Mouse (Mus musculus): ENCODE results near the gene Sacs. TPM values are rescaled to one million over a fixed set of nuclear protein-coding genes. Genes with fewer than 3 reads are reported as not detected.

The Sacs gene
- total RNA-seq, 4 experiments from 2014 or later = 50.2 to 62.0 (median 57.5) TPM

DNA sequence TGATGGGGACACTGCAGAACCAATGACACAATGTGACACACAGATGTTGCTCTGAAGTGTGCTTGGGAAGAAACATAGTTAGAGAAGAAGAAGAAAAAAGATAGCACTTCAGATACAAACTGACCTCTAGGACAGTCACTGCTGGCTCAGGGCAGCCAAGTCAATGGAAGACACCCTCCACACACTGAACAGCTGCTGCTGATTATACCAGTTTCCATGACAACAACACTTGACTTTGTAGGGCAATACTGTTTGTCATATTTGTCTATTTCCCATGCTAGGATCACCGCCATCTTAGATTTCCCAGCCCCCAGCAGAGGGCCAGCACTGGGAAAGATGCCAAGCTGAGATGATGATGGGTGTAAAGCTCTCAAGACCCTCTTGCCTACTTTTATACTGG lies 22.7 kb downstream of the Sacs start:
- DNase-seq (ENCODE audit: low spot score in 2 of 2) = no peak

DNA sequence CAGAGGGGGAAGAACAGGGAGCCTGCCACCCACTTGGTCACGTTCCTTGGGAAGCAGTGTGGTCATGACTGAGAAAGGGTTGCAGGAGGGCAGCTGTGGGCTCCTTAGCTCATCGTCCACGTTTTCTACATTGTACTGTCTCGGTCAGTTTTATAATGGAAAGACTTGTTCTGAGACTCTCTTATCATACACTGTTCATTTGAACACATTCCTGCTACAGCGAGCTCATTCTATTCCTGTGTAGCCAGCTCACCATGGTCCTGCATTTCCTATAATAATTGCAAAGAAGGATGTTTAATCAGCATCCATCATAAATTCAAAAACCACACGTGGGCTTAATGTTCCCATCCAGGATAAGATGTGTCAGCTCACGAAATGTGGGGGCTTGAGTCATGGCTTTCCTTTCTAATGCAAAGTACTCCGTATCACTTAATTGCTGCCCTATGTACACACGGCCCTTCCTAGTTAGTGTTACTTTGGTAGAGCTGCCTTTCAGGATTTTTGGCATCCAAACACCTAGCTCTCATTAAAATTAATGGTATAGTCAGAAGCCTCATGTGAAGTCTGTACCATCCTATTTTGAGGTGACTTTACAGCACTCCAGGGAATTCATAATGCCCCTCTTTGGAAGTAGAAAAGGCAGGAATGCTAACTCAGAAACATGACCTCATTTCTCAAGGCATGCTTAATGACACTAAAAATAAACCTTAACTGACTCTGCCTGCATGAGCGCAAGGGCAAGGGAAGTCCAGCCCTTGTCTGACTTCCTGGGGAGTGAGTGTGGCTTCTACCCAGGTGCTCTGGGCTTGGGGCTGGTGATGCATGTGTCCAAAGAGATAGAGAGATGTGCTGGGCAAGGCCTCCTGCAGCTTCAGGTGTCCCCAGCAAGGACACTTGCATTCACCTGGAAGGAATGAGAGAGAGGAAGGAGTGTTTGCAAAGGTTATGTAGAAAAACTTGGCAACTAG lies 23.4 kb downstream of the Sacs start:
- DNase-seq (ENCODE audit: low spot score in 2 of 2) = no peak

DNA sequence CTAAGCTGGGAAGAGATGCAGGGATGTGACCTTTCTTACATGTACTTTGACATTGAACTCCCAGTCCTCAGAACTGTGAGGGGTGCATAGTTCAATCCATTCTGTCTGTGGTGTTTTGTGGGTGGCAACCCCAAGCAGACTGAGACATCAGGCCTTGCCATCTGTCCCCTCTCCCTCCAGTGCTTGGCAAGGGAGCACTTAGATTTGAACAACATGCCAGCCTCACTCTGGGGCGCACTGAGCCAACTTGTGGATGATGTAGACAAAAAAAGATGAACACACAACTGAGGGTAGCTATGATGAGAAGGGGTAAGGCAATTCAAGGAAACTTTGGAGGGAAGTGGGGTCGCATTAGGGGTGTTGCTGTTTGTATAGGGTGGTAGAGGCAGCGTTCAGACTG lies 26.2 kb downstream of the Sacs start:
- no peak for DNase-seq (ENCODE audit: low spot score in 2 of 2)

DNA sequence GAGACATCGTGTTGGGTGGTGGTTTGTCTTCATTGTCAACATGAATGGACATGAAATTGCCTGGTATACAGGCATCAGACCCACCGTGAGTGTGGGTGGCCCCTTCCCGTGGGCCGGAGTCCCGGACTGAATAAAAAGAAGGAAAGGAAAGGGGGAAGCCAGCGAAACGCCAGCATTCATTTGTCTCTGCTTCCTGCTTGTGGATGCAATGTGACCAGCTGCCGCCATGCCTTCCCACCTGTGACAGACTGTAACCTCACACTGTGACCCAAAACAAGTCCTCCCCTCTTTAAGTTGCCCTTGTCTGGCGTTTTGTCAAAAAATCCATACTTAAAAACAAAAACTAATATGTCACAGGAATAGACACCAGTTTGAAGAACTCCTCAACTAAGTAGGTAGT lies 27.7 kb downstream of the Sacs start:
- DNase-seq (ENCODE audit: low spot score in 2 of 2) = no peak

DNA sequence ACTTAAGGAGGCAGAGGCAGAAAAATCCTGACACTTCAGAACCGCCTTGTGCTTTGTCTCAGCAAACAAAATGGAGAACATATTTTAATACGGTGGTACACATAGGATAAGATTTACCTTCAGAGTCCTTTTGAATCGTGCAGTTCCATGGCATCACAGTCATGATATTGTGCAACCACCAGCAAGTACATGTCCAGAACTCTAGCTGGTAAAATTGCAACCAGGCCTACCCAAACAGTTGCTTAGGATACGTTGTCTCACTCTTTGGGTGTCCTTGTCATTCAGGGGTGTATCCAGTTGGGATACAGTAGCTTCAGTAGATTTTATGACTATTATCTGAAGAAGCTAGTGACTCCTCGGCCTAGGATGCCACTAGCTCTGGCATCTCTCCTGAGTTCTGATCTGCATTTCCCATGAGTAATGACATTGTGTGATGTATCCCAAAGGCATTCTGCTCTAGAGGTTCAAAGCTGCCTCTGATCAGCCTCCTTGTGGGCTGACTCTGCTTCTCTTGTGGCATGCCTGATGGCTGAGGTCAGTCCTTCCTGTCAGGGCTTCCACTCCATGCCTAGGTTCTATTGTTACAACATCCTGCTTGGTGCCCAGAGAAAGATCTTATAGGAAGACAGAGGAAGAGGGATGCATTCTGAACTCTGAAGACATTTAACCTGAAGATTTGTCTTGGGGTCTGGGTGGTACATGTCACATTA lies 33.2 kb downstream of the Sacs start:
- no peak for DNase-seq (ENCODE audit: low spot score in 2 of 2)

DNA sequence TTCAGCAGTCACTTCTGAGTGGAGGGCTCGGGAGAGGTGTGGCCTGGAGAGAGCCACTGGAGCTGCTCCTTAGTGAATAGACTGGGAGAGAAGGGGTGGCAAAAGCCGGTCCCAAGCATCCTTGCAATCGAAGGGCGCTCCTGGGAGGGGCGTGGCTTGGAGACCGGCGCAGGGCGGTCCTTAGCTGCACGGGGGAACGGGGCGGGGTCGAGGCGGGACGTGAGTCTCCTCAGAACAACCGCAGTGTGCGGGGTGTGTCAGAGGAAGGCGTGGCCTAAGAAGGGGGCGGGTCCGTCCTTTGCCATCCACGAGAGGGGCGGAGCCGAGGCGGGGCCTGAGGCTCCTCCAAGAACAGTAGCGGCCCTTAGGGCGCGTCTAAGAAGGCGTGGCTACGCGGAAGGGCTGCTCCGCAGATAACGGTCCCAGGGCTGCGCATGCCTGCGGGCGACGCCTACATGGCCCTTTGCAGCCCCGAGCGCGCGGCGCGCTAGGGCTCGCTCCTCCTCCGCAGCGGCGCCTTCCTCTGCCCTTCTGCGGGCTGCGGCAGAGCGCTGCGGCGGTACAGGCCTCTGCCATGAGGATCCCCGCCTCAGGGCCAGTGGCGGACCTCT lies 34.4 kb downstream of the Sacs start:
- peak; percentile 95 to 99 for DNase-seq (ENCODE audit: low spot score in 2 of 2)

DNA sequence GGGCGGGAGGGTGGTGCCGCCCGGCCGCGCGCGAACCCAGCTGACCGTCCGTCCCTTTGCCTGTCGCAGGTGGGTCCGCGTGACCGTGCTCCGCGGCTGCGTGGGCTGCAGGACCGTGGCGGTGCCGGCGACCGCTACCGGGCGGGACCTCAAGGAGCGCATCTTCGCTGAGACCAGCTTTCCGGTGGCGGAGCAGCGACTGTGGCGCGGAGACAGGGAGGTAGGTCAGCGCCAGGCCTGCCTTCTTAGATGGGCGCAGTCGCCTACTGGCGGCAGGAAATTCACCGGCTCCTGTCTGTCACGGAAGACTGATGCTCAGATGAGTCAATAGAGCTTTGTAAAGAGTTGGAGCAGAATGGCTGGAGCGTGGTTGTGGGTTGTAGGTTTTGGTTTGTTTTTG lies 35.0 kb downstream of the Sacs start:
- DNase-seq (ENCODE audit: low spot score in 2 of 2) = no peak

DNA sequence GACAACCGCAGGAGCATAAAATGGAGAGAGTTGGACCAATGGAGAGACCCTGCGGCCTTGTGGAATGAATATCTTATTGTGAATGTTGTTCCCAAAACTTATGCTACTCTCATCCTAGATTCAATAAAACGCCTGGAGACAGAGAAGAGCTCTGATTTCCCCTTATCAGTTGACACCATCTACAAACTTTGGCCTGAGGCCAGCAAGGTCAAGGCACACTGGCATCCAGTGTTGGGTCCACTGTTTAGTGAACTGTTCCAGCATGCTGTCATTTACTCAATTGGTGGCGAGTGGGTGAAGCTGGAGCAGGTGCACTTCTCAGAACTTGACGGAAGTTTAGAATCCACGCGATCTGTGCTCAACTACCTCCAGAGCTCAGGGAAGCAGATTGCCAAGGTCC lies 53.6 kb downstream of the Sacs start:
- DNase-seq (ENCODE audit: low spot score in 2 of 2) = no peak

DNA sequence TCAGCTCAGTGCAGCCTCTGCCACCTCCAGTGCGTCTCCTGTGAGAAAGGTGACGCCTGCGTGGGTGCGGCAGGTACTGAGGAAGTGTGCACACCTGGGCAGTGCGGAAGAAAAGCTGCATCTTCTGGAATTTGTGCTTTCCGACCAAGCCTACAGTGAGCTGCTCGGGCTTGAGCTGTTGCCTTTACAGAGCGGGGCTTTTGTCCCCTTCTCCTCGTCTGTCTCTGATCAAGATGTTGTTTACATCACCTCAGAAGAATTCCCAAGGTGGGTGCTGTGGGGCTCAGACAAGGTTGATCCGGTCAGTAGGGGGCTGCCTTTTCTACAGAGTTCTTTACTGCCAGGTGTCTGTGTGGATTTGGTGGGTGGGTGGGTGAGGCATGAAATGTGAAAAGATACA lies 54.1 kb downstream of the Sacs start:
- no peak for DNase-seq (ENCODE audit: low spot score in 2 of 2)

DNA sequence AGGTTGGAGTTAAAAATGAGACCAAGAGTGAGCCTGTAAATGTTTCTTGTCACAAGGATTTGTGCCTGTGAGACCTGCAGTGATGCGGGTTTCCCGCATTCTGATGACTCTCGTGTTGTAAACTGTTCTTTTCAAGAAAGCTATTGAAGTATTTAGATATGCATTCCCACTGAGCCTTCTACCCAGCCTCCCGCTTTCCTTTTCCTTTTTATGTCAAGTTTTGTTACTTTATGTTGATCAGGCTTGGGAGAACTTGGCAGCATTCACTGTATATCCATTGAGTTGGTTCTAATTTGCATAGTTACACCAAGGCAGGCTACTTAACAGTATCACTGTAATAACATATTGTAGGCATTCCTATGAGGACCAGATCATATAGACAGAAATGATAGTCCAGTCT lies 56.2 kb downstream of the Sacs start:
- DNase-seq (ENCODE audit: low spot score in 2 of 2) = no peak

DNA sequence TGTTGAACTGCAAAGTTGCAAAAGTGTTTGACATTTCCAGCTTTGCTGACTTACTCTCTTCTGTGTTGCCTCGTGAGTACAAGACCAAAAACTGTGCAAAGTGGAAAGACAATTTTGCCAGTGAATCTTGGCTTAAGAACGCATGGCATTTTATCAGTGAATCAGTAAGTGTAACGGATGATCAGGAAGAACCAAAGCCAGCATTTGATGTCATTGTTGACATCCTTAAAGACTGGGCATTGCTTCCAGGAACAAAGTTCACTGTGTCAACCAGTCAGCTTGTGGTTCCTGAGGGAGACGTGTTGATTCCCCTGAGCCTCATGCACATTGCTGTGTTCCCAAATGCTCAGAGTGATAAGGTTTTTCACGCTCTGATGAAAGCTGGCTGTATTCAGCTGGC lies 71.9 kb downstream of the Sacs start:
- no peak for DNase-seq (ENCODE audit: low spot score in 2 of 2)

DNA sequence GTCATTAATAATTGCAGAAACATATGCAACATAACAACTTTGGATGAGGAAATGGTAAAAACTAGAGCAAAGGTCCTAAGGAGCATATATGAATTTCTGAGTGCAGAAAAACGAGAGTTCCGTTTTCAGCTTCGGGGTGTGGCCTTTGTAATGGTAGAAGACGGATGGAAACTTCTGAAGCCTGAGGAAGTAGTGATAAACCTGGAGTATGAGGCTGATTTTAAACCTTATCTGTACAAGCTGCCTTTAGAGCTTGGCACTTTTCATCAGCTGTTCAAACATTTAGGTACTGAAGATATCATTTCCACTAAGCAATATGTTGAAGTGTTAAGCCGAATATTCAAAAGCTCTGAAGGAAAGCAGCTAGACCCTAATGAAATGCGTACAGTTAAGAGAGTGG lies 73.5 kb downstream of the Sacs start:
- no peak for DNase-seq (ENCODE audit: low spot score in 2 of 2)

DNA sequence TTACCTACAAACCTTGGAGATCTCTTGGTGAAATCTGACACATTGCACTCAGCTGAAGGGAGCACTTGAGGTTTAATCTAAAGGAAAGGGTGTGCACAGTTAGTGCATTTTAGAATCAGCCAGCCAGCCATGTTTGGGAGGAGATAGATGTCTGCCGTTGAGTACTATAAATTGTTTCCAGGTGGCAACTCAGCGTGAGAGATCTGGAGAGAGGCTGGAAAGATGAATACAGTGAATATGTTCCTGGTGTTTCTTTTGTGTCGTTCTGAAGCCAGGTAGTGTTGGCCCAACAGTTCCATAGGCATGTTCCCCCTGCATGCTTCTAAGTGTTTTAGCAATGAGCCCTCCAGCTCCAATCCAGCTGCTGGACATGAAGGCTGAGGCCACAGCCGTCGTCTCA lies 82.9 kb downstream of the Sacs start:
- no peak for DNase-seq (ENCODE audit: low spot score in 2 of 2)

DNA sequence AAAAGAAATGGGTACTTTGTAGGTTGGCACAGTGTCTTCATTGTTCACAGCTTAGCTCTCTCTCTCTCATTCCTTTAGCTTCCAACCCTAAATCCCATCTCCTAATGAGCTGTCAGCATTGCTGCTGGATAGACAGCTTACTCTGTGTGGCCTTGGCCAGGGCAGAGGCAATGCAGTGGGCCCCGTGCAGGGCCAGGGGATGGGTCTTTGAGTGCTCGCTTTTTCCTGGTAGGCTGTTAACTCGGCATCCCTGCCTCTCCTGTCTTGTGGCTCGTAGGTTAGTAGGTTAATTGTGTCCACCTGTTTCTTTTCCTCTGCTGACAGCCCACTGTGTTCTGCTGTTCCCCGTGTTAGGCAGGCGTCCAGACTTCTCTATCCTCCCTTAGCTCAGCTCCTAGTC lies 84.2 kb downstream of the Sacs start:
- DNase-seq (ENCODE audit: low spot score in 2 of 2) = no peak

DNA sequence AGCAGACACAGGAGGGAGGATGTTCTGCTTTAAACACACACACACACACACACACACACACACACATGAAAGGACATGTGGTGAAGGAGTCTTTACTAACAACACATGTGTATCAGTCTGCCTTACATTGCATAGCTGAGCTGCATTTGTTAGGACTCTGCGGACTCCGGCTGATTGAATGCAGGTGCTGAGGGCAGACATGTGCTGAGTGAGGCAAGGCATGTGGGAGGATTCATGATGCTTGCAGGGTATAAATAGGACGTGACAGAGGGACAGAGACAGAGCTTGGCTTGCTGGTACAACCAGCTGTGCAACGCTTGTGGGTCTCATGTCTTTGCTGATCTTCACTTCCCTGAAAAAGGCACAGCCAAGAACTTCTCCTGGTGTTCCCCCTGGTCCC lies 85.5 kb downstream of the Sacs start:
- no peak for DNase-seq (ENCODE audit: low spot score in 2 of 2)

DNA sequence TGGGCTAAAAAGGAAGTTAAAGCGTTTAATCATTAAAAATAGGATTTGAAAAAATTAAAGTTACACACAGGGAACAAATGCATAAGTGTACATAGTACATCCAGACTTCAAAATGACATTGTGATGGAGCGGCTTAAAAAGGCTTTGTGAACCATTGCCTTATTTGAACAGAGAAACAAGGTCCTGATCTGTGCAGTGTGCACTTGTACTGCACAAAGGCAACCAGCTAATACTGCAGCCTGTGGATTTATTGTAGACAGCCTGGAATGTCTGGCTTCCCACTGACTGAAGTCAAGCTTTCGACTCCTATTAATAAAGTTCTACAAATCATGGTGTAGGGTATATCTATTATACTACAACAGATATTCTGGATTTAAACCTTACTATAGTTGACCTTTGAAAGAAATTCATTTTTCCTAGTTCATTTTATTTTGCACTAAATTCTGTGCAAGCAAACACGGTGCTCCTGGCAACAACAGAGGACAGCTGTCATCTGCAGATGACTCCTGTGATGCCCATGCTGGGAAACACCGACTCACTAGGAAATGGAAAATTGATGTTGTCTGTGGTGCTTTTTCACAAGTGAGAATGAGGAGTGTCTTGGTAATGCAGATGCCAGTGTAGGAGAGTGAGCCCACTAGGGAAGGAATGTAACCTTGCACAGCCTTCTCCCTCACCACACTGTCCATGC lies 86.3 kb downstream of the Sacs start:
- DNase-seq (ENCODE audit: low spot score in 2 of 2) = no peak

DNA sequence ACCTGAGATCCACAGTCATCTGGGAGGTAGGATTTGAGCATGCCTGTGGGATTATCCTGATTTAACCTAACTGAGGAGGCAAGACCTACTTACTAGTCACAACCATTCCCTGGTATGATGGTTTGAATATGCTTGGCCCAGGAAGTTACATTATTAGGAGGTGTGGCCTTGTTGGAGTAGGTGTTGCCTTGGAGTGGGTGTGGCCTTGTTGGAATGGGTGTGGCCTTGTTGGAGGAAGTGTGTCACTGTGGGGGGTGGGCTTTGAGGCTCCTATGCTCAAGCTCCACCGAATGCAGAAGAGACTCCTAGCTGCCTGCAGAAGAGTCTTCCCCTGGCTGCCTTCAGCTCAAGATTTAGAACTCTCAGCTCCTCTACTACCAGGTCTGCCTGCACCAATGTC lies 87.9 kb downstream of the Sacs start:
- no peak for DNase-seq (ENCODE audit: low spot score in 2 of 2)

DNA sequence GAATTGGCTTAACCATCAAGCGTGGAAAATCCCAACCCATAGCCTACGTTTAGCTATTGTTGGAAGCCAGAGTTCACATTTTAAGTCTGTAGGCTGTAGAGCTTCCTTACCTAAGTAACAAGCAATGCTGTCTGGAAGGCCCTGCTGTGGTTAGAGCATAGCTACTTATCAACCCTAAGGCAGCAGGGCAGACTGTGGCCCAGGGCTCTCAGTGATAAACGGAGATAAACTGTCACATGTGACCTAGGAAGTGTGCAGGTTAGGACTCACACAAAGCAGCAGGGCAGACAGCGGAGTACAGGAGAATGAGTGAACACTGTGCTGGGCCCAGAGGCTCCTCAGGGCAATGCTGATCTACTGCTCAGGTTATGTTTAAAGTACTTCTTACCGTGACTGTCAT lies 91.5 kb downstream of the Sacs start:
- no peak for DNase-seq (ENCODE audit: low spot score in 2 of 2)

DNA sequence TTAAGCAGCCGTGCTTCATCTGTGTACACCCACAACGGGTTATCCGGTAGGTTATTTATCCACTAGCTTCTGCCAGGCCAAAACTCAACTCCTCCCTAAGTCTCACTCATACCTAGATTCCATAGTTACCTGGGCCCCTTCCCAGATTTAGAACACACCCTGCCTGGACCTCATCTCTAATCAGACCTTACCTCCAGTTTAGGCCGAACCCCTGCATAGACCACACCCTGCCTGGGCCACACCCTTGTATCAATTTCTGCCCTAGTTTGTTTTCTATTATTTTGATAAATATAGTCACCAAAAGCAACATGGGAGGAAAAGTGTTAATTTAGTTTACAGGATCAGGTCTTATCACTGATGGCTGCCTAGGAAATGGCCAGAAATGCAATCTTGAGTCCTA lies 91.9 kb downstream of the Sacs start:
- DNase-seq (ENCODE audit: low spot score in 2 of 2) = no peak

DNA sequence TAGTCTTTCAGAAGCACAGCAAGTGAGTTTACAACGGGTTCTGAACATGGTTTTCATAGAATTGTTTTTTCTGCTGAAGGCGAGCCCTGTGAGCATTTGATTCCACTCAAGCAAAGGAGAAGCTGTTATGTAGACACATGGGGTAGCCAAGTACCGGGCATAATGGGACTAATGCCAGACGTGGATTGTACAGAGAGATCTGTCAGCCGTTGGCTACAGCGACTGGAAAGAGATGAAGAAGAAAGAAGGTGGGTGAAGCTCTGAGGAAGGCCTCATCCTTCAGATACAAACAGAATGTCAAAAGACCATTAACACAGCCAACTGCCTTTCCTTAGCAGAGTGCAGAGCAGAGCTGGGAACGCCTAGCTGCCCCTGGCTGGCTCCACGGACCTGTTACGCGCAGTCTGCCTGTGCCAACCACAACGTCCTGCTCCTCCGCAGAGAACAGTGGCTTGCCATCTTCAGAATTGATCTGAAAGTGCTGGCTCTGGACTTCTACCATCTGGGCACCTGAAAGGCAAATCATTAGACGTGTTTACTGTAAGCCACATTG lies 93.8 kb downstream of the Sacs start:
- no peak for DNase-seq (ENCODE audit: low spot score in 2 of 2)

DNA sequence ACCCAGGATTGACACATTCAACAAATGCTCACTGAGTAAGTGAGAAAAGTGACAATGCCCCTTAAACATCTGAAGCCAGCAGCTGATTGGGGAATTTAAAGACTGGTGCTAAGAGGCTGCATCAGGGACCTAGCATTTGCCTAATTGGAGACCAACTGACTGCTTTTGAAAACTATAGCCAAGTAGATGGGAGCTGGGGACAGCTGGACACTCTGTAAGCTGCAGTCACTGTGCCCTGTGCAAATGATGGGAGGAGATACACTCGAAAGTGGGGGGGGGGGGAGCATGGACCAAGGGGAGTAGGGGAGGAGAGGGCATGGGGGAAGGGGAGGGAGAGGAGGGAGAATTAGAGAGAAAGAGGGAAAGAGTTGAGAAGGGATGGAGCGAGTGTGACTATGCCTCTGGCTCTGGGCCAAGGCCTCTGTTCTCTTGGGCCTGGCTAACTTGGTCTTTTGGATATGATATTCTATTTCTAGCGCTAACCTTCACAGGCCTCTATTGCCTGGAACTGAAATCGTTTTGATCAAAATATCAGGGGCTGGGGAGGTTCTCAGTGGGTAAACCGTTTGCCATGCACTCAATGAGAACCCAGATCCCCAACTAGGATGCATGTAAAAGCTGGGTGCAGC lies 97.7 kb downstream of the Sacs start:
- no peak for DNase-seq (ENCODE audit: low spot score in 2 of 2)

Measured in left cerebral cortex, adult 8-10 months (tissue).